Mouse (Mus musculus): ENCODE results near the gene Gja1. TPM values are rescaled to one million over a fixed set of nuclear protein-coding genes. Genes with fewer than 3 reads are reported as not detected.
A peak's percentile ranks its signal among the peaks of the same experiment; 100 is the strongest.
"Not testable (repeated sequence)": the region's sequence is repeated elsewhere in the genome, so short reads cannot be mapped to it uniquely, and the experiment has no call there.

Gene Gja1
- total RNA-seq (2014; fragmentation: Nextera tagmentation) (18.5 and 19.3 TPM in 2 replicates), total RNA-seq (2017) (35.0 and 35.8 TPM in 2 replicates)

GRCm38 (mm10) chr10:56377097-56377965, at the start of gene Gja1:
Gja1 (plus strand) TSS chr10:56377330.
- ATAC-seq (replicated peaks; ENCODE audit: low FRiP score, low TSS enrichment, poor library complexity, severe bottlenecking), result peak; percentile 92

- peak; percentile 91 for ATAC-seq (replicated peaks; ENCODE audit: low FRiP score, low TSS enrichment, poor library complexity, severe bottlenecking)
Measured at GRCm38 (mm10) chr10:56338851-56339489, 38.2 kb upstream of the Gja1 start.

GRCm38 (mm10) chr10:56360472-56360871, 16.7 kb upstream of the Gja1 start:
- ATAC-seq (replicated peaks; ENCODE audit: low FRiP score, low TSS enrichment, poor library complexity, severe bottlenecking), result no peak

- peak; percentile 94 for ATAC-seq (replicated peaks; ENCODE audit: low FRiP score, low TSS enrichment, poor library complexity, severe bottlenecking)
Measured at GRCm38 (mm10) chr10:56369073-56369472, 8.1 kb upstream of the Gja1 start.

- ATAC-seq (replicated peaks; ENCODE audit: low FRiP score, low TSS enrichment, poor library complexity, severe bottlenecking), result 0 out of 2 replicates have a peak, but pooled peaks have one; percentile 43
Measured at GRCm38 (mm10) chr10:56373021-56373720, 4.0 kb upstream of the Gja1 start.

- ATAC-seq (replicated peaks; ENCODE audit: low FRiP score, low TSS enrichment, poor library complexity, severe bottlenecking), result no peak
Measured at GRCm38 (mm10) chr10:56374169-56374568, 3.0 kb upstream of the Gja1 start.

GRCm38 (mm10) chr10:56375906-56376468, 1.1 kb upstream of the Gja1 start:
- ATAC-seq (replicated peaks; ENCODE audit: low FRiP score, low TSS enrichment, poor library complexity, severe bottlenecking), result no peak

- peak; percentile 26 for ATAC-seq (replicated peaks; ENCODE audit: low FRiP score, low TSS enrichment, poor library complexity, severe bottlenecking)
Measured at GRCm38 (mm10) chr10:56377966-56378647, 977 bp downstream of the Gja1 start.

GRCm38 (mm10) chr10:56378648-56379254, 1.6 kb downstream of the Gja1 start:
- peak; percentile 40 for ATAC-seq (replicated peaks; ENCODE audit: low FRiP score, low TSS enrichment, poor library complexity, severe bottlenecking)

- ATAC-seq (replicated peaks; ENCODE audit: low FRiP score, low TSS enrichment, poor library complexity, severe bottlenecking), result no peak
Measured at GRCm38 (mm10) chr10:56379720-56380119, 2.6 kb downstream of the Gja1 start.

- no peak for ATAC-seq (replicated peaks; ENCODE audit: low FRiP score, low TSS enrichment, poor library complexity, severe bottlenecking)
Measured at GRCm38 (mm10) chr10:56385195-56386109, 8.3 kb downstream of the Gja1 start.

- ATAC-seq (replicated peaks; ENCODE audit: low FRiP score, low TSS enrichment, poor library complexity, severe bottlenecking), result no peak
Measured at GRCm38 (mm10) chr10:56393095-56393784, 16.1 kb downstream of the Gja1 start.

GRCm38 (mm10) chr10:56393815-56394417, 16.8 kb downstream of the Gja1 start:
- not testable (repeated sequence) for ATAC-seq (replicated peaks; ENCODE audit: low FRiP score, low TSS enrichment, poor library complexity, severe bottlenecking)

- no peak for ATAC-seq (replicated peaks; ENCODE audit: low FRiP score, low TSS enrichment, poor library complexity, severe bottlenecking)
Measured at GRCm38 (mm10) chr10:56397875-56398274, 20.7 kb downstream of the Gja1 start.

- no peak for ATAC-seq (replicated peaks; ENCODE audit: low FRiP score, low TSS enrichment, poor library complexity, severe bottlenecking)
Measured at GRCm38 (mm10) chr10:56398310-56398709, 21.2 kb downstream of the Gja1 start.

- ATAC-seq (replicated peaks; ENCODE audit: low FRiP score, low TSS enrichment, poor library complexity, severe bottlenecking), result not testable (repeated sequence)
Measured at GRCm38 (mm10) chr10:56401396-56401795, 24.3 kb downstream of the Gja1 start.

GRCm38 (mm10) chr10:56405934-56406333, 28.8 kb downstream of the Gja1 start:
- ATAC-seq (replicated peaks; ENCODE audit: low FRiP score, low TSS enrichment, poor library complexity, severe bottlenecking), result no peak; the same call in 1 of the 2 replicates
